Mouse (Mus musculus) kidney, adult 2 months (tissue): ENCODE measurements around the gene Preb.

Source experiments
- CTCF ChIP-seq: fragments of 200-500 bp; conservative IDR thresholded peaks from 2 replicates; pipeline ENCODE4 v1.5.1; 2011; ENCODE audit warnings: low read depth, mild to moderate bottlenecking, control low read depth, low read length, moderate library complexity, mixed read lengths; ENCODE audit not compliant: insufficient read depth, insufficient read length
- POLR2A ChIP-seq: fragments of 200-500 bp; IDR thresholded peaks from one replicate; pipeline ENCODE4 v1.6.1; 2011; ENCODE audit warnings: low read depth, low read length, control low read depth

GRCm38 (mm10) chr5:30951706-30952105 lies 8.5 kb downstream of the Preb start:
- TF ChIP-seq CTCF (no peak), POLR2A (no peak)
